ENCODE assay signal across 8 mouse cellular contexts in the genomic region with DNA sequence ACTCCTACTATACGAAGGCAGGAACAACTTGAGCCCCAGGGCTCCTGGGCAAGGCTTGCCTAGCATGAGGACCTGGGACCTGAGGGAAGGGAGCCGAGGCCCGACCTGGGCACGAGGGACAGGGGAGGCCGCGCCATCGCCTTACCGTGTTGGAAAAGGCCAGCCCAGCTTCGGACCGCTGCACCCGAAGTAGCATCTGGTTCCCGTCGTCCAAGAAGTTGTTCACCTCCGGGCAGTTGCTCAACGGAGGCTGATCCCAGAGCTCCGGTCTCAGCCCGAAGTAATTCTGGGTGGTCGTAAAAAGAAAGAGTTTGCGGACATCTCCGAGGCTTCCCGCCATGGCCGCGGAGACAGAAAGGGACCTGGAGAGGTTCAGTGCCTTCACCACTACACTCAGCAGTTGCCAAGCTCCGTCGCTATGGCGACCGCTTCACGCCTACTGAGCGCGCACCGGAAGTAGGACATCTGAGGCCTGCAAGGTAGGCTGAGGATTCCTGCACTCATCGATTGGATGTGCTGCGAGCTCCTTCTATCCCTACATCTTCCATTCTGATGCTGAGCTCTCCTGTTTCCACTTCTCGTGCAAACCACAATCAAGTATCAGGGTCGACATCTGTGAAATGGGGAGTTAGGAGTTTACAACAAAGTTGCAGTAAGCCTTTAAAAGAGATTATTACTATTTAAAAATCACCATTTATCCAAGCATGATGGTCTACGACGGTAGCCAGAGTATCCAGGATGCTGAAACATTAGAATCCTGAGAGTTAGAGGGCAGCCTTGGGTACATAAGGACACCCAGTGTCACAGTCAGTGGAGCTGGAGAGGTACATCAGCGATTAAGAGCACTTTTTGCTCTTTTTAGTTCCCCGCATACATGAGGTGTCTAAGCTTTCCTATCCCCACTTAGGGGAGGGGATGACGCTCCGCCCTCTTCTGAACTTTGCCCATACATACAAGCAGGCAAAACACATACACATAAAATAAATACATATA. TPM values are rescaled to one million over a fixed set of nuclear protein-coding genes. Genes with fewer than 3 reads are reported as not detected.
DNase-seq lines count a peak whose midpoint lies in the region; TF ChIP-seq lines count a peak whose summit lies in the region.

No protein-coding gene starts in this region.

- peak overlapping the region; percentile 64 for H3K4me3 ChIP-seq in cortical plate, adult 2 months (ENCODE audit: insufficient read depth, low read length)
- H3K4me3 ChIP-seq in left cerebral cortex, adult 2 months, result peak overlapping the region; percentile 62
- H3K4me3 ChIP-seq in macrophage (ENCODE audit: inconsistent target), result peak overlapping the region; percentile 9; the same call in 1 of the 2 replicates

- peaks cover 1% of the 10 kb centered on the region; the same call in 1 of the 2 replicates for H3K79me2 ChIP-seq in macrophage (ENCODE audit: inconsistent target)

- no peak overlapping the region for H3K27ac ChIP-seq in cortical plate, adult 2 months (ENCODE audit: insufficient read depth, low read length)
- H3K27ac ChIP-seq in left cerebral cortex, adult 2 months, result peak overlapping the region; percentile 76
- H3K27ac ChIP-seq in macrophage, result no peak overlapping the region

- TF ChIP-seq CTCF in cortical plate, adult 2 months (IDR thresholded peaks at IDR 0.05; ENCODE audit: extremely low read depth, insufficient read depth, low read length), result no peak
- no peak for TF ChIP-seq CTCF in left cerebral cortex, adult 2 months (IDR thresholded peaks at IDR 0.05)

- WGBS in macrophage (ENCODE audit: missing documents), result 18% methylated on average over 41 of the region's 41 CpGs

- peak; percentile 96 for DNase-seq in ZHBTc4 (ENCODE audit: low read depth, low spot score)
- peak; percentile 72 to 81 for DNase-seq in gastrocnemius, adult 8-10 months (ENCODE audit: low spot score in 2 of 2)
- peak; percentile 83 for DNase-seq in hindlimb bud, embryonic 11.5 days (ENCODE audit: extremely low spot score, low read depth, low spot score)
- DNase-seq in left cerebral cortex, adult 2 months (ENCODE audit: extremely low spot score in 1 of 2, low spot score in 2 of 2), result peak; percentile 90 to 92
- peak; percentile 96 for DNase-seq in right cerebral cortex, adult 18-20 months
- peak; percentile 48 for DNase-seq in urinary bladder, adult 2 months (ENCODE audit: low spot score)

- no peaks in the 10 kb centered on the region for H3K4me1 ChIP-seq in cortical plate, adult 2 months (ENCODE audit: control insufficient read depth, insufficient read depth, low read length)

- peak; percentile 67; the same call in 1 of the 2 replicates for TF ChIP-seq POLR2A in cortical plate, adult 2 months (IDR thresholded peaks at IDR 0.05; ENCODE audit: extremely low read depth, insufficient read depth, low read length)

- intact Hi-C loops in left cerebral cortex, adult 2 months (cut with DNase I), result no loop called here

- H3K36me3 ChIP-seq in macrophage (ENCODE audit: inconsistent target), result no peaks in the 10 kb centered on the region

RNA-seq across cellular contexts. Expression of a gene that starts 7.3 kb away (rescaled TPM):
- polyA plus RNA-seq in cortical plate, adult 2 months (2012; rRNA removed), result 6.8 and 7.4 TPM in 2 replicates
- total RNA-seq in gastrocnemius, adult 8-10 months (2022), result 1 to 10 TPM in 3 of 4 experiments, under 1 TPM in 1; 0.94 to 1.4 (median 1.1) TPM
- total RNA-seq in left cerebral cortex, adult 2 months (2021), result 10 to 100 TPM; 33.1 to 34.5 TPM
- 10 to 100 TPM in 25 of 26 experiments, 1 to 10 TPM in 1; 5.7 to 56.2 (median 31.4) TPM for total RNA-seq in macrophage (2018; cell fraction: chromatin; rRNA removed)
- total RNA-seq in macrophage (2018; cell fraction: cytosol; rRNA removed), result 1 to 10 TPM in 18 of 26 experiments, under 1 TPM in 8; 0.57 to 2.3 (median 1.3) TPM
- 10 to 100 TPM in 10 of 26 experiments, 1 to 10 TPM in 16; 3.2 to 18.5 (median 7.6) TPM for total RNA-seq in macrophage (2018; cell fraction: nucleus; rRNA removed)
- 0.60 to 1.00 TPM (median 0.77 TPM) in 3 replicates for polyA plus RNA-seq in macrophage (2018)
- polyA plus RNA-seq in urinary bladder, adult 2 months (2012; rRNA removed), result 3.1 and 3.2 TPM in 2 replicates

RNA-seq across cellular contexts. Expression of a gene that starts 7.4 kb away (rescaled TPM):
- 61.6 and 69.6 TPM in 2 replicates for polyA plus RNA-seq in cortical plate, adult 2 months (2012; rRNA removed)
- total RNA-seq in gastrocnemius, adult 8-10 months (2022), result 10 to 100 TPM; 54.8 to 80.7 (median 69.8) TPM
- 10 to 100 TPM; 81.9 to 82.9 TPM for total RNA-seq in left cerebral cortex, adult 2 months (2021)
- 100 to 1,000 TPM in 24 of 26 experiments, 10 to 100 TPM in 2; 81.6 to 217 (median 133) TPM for total RNA-seq in macrophage (2018; cell fraction: chromatin; rRNA removed)
- 10 to 100 TPM; 43.2 to 76.8 (median 51.8) TPM for total RNA-seq in macrophage (2018; cell fraction: cytosol; rRNA removed)
- total RNA-seq in macrophage (2018; cell fraction: nucleus; rRNA removed), result 100 to 1,000 TPM in 15 of 26 experiments, 10 to 100 TPM in 11; 67.9 to 183 (median 104) TPM
- polyA plus RNA-seq in macrophage (2018), result 40.9 to 60.2 TPM (median 53.1 TPM) in 3 replicates
- polyA plus RNA-seq in urinary bladder, adult 2 months (2012; rRNA removed), result 62.0 and 87.8 TPM in 2 replicates

Comparison
In these comparisons a context has a peak if more than half of its experiments do, and no peak if none do; other contexts are left out.
1. H3K4me3 ChIP-seq: peak in every context shown above with its lines; median percentile 64 in cortical plate, adult 2 months; 62 in left cerebral cortex, adult 2 months; 9 in macrophage.